Mouse (Mus musculus): ENCODE data around the gene Ap1m2. TPM values are rescaled to one million over a fixed set of nuclear protein-coding genes. Genes with fewer than 3 reads are reported as not detected.

Ap1m2 gene
- polyA plus RNA-seq, 1 experiment, result 2.4 TPM

DNA sequence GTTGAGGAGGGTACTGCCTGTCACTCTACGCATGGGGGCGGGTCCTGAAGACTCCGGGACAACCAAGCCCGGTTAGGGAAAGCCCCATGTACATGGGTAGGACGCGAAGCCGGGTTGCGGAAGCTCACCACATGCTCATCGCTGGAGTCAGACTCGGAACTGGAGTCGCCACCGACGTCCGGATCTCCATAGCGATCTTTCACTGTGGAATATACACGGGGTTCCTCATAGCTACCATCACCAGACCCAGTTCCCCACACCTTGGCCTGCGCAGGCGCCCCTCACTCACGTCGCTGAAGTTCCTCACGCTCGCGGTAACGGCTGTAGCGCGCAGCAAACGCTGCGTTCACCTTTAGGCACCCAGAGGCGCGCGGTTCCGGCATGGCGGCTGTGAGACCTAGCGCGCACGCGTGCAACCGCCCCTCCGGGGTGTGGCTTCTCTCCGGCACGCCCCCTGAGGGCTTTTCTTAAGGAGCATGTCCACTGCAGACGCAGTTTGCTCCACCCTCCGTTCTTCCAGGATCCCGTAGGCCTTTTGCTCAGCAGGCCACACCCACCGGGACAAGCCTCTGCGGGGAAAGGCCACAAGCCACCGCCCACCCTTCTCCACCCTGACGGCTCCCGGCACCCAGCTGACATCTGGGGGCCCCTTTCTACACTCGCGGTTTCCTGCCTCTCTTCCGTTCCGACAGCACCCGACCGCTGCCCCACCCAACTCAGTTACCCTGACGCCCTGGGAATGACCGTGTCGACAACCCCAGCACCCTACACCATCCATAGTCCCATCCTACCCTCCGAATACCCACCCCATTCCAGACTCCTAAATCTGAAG lies 24.4 kb downstream of the Ap1m2 start, which contains the start of gene Kri1:
Gene Kri1, minus strand, starts transcription at position 399 of the 832 bp plus-strand sequence.
- TF ChIP-seq POLR2A (IDR thresholded peaks at IDR 0.05; ENCODE audit: borderline replicate concordance, extremely low read depth, insufficient read depth, insufficient read length, poor library complexity, severe bottlenecking) (0 out of 2 replicates have a peak, but pooled peaks have one; percentile 49), CTCF (IDR thresholded peaks at IDR 0.05; ENCODE audit: borderline replicate concordance, extremely low read depth, insufficient read depth, insufficient read length) (no peak)

DNA sequence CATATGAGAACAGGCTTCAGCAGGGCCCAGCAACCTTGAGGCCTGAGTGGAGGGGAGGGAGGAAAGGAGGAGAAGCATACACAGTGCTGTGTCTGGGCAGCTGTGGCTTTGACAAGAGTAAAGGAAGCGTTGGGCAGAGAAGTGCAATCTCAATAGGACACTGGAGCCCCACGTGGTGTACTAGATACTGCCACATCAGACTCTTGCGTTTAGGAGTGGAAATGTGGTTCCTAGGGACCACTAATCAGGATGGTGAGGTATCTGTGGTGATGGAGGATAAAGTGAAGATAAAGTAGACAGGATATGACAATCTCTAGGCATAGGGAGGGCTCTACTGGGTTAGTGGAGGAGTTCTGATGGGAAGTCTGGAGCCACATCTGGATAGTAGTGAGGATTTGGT lies 25.4 kb downstream of the Ap1m2 start:
- no peak for TF ChIP-seq POLR2A (IDR thresholded peaks at IDR 0.05; ENCODE audit: borderline replicate concordance, extremely low read depth, insufficient read depth, insufficient read length, poor library complexity, severe bottlenecking)
- no peak for TF ChIP-seq CTCF (IDR thresholded peaks at IDR 0.05; ENCODE audit: borderline replicate concordance, extremely low read depth, insufficient read depth, insufficient read length)
- no peak for DNase-seq (ENCODE audit: low read depth)

More for the DNA sequence above, 24.4 kb downstream of the Ap1m2 start, which contains the start of gene Kri1:
- peak; percentile 99 for DNase-seq (ENCODE audit: low read depth)

DNA sequence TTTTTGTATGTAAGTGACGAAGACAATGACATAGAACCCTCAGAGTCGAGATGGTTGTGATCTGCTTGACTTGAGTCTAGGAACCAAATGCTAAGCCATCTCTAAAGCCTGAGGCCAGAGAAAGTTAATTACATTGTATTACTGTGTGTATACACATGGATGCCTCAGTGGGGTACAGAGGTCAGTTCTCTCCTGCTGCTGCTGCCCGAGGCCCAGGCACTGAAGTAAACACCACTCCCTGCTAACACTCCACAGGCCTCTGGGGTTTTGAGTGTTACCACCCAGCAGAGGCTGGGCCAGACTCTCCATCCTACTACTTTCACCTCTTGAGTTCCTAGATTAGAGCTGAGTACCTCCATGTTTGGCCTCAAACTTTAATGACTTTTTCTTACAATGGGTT lies 28.1 kb downstream of the Ap1m2 start:
- no peak for DNase-seq (ENCODE audit: low read depth)
- no peak for TF ChIP-seq CTCF (IDR thresholded peaks at IDR 0.05; ENCODE audit: borderline replicate concordance, extremely low read depth, insufficient read depth, insufficient read length)

DNA sequence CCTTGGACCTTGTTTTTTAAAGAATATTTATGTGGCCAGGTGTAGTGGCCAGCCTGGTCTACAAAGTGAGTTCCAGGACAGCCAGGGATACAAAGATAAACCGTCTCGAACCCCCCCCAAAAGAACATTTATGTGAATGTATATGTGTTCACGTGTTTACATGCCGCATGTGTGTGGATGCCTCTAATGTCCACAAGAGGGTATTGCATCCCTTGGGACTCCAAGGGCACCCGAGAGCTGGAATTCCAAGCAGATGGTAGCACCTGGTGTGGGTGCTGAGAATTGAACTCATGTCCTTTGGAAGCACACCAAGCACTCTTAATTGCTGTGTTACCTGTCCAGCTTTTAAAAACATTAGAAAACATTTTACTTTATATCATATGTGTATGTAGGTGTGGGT lies 28.5 kb downstream of the Ap1m2 start:
- no peak for DNase-seq (ENCODE audit: low read depth)
- TF ChIP-seq POLR2A (IDR thresholded peaks at IDR 0.05; ENCODE audit: borderline replicate concordance, extremely low read depth, insufficient read depth, insufficient read length, poor library complexity, severe bottlenecking), result no peak
- no peak for TF ChIP-seq CTCF (IDR thresholded peaks at IDR 0.05; ENCODE audit: borderline replicate concordance, extremely low read depth, insufficient read depth, insufficient read length)

DNA sequence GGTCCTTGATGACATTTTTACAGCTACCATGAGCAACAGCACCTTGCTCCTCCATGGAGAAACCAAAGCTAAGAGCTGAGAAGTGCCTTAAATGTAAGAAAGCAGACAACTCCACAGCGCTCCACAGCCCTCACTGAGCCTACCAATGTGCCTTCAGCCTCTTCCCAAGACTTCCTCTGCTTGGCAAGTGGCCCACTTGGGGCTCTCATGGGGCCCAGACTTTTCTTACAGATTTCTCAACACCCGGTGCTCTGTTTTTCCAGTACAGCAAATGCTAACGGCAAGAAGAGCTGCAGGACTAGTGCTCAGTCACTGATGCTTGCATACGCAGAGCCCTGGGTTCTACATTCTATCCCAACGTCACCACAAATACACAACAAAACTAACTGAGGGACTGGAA lies 34.4 kb downstream of the Ap1m2 start:
- DNase-seq (ENCODE audit: low read depth), result no peak
- no peak for TF ChIP-seq CTCF (IDR thresholded peaks at IDR 0.05; ENCODE audit: borderline replicate concordance, extremely low read depth, insufficient read depth, insufficient read length)
- no peak for TF ChIP-seq POLR2A (IDR thresholded peaks at IDR 0.05; ENCODE audit: borderline replicate concordance, extremely low read depth, insufficient read depth, insufficient read length, poor library complexity, severe bottlenecking)

GRCm38 (mm10) chr9:21276307-21276706 lies 35.8 kb downstream of the Ap1m2 start:
- DNase-seq (ENCODE audit: low read depth), result no peak
- TF ChIP-seq POLR2A (IDR thresholded peaks at IDR 0.05; ENCODE audit: borderline replicate concordance, extremely low read depth, insufficient read depth, insufficient read length, poor library complexity, severe bottlenecking) (no peak), CTCF (IDR thresholded peaks at IDR 0.05; ENCODE audit: borderline replicate concordance, extremely low read depth, insufficient read depth, insufficient read length) (no peak)

DNA sequence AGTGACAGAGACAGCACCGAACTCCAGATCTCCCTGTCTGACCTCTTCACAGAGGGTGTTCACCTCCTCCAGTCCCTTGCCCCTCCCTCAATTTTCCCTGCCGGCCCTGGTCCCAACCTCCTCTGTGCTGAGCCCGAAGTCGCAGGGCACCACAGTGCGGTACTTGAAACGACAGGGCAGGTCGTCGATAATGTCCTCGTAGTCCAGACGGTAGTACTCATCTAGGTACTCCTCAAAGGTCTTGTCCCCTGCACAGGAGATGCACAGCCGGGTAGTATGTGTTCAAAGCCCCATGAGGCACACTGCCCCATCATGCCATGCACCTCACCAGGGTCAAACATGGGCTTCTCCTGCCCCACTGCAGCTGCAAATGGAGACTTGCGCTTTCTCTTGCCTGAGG lies 36.4 kb downstream of the Ap1m2 start:
- DNase-seq (ENCODE audit: low read depth), result no peak
- TF ChIP-seq POLR2A (IDR thresholded peaks at IDR 0.05; ENCODE audit: borderline replicate concordance, extremely low read depth, insufficient read depth, insufficient read length, poor library complexity, severe bottlenecking) (no peak), CTCF (IDR thresholded peaks at IDR 0.05; ENCODE audit: borderline replicate concordance, extremely low read depth, insufficient read depth, insufficient read length) (no peak)

DNA sequence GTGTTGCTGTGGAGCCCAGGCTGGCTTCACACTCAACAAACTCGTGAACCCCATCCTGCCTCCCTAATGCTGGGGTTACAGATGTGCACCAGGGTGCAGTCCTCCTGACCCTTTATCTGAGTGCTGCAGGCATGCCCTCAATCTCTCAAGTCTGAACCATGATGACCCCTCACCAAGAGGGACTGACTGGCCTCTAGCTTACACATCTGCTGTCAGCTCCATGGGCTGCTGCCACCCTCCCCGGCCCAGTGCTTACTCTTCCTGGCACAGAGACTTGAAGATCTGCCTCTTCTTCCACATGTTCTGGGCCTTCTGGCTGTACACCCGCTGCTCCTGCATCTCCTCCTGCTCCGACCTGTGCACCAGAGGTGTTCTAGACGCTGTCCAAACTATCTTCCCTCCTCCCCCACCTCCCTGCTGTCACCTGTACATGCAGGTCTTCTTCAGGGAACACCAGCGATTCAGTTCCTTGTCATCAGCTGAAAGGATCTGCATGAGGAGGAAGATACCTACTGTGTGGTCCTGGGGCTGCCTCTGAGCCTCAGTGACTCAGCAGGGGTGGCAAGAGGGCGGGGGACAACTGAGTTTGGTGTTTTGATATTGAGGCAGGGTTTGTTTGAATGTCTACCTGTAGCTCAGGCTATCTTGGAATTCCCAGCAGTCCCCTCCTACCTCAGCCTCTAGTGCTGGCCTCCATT lies 37.0 kb downstream of the Ap1m2 start:
- TF ChIP-seq POLR2A (IDR thresholded peaks at IDR 0.05; ENCODE audit: borderline replicate concordance, extremely low read depth, insufficient read depth, insufficient read length, poor library complexity, severe bottlenecking), result no peak
- no peak for TF ChIP-seq CTCF (IDR thresholded peaks at IDR 0.05; ENCODE audit: borderline replicate concordance, extremely low read depth, insufficient read depth, insufficient read length)
- no peak for DNase-seq (ENCODE audit: low read depth)

GRCm38 (mm10) chr9:21274336-21274735 lies 37.8 kb downstream of the Ap1m2 start:
- TF ChIP-seq CTCF (IDR thresholded peaks at IDR 0.05; ENCODE audit: borderline replicate concordance, extremely low read depth, insufficient read depth, insufficient read length) (no peak), POLR2A (IDR thresholded peaks at IDR 0.05; ENCODE audit: borderline replicate concordance, extremely low read depth, insufficient read depth, insufficient read length, poor library complexity, severe bottlenecking) (no peak)
- DNase-seq (ENCODE audit: low read depth), result no peak

DNA sequence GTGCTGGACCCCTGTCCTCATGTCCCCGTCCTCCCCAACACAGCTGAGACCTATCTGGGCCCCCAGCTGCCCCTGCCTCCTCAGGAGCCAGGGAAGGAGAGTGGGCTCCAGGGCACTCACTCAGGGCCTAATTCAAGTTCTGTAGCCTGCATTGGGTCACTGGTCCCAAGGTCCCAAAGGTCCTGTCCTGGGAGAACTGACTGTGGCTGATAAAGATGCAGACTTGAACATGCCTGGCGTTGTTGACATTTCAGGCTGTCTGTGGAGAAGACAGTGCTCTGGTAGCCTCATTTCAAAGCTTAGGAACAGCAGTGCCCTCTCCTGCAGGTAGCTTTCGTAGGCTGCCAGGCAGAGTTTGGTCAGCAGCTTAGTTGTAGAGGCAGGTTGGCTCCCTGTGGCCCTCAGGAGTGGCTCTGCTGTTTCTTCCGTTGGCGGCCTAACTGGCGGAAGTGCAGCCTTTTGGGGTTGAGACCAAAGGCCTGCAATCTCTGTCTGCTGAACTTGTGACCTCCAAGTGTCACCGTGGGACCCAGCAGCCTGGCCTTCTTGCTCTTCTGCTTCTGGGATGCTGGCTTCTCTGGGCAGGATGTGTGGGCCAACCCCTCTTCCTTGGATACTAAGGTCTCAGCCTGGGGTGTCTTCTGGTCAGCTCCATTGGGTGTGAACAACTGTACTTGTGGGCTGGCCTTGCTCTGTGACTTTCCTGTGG lies 38.5 kb downstream of the Ap1m2 start:
- no peak for DNase-seq (ENCODE audit: low read depth)
- no peak for TF ChIP-seq CTCF (IDR thresholded peaks at IDR 0.05; ENCODE audit: borderline replicate concordance, extremely low read depth, insufficient read depth, insufficient read length)
- no peak for TF ChIP-seq POLR2A (IDR thresholded peaks at IDR 0.05; ENCODE audit: borderline replicate concordance, extremely low read depth, insufficient read depth, insufficient read length, poor library complexity, severe bottlenecking)

- no peak for DNase-seq (ENCODE audit: low read depth)
- TF ChIP-seq POLR2A (IDR thresholded peaks at IDR 0.05; ENCODE audit: borderline replicate concordance, extremely low read depth, insufficient read depth, insufficient read length, poor library complexity, severe bottlenecking), result no peak
- TF ChIP-seq CTCF (IDR thresholded peaks at IDR 0.05; ENCODE audit: borderline replicate concordance, extremely low read depth, insufficient read depth, insufficient read length), result no peak
Measured at GRCm38 (mm10) chr9:21273094-21273493, 39.0 kb downstream of the Ap1m2 start.

All from brain, embryonic 14.5 days (tissue).